Mouse (Mus musculus) left cerebral cortex, adult 2 months (tissue): Measurements from ENCODE around the gene Ciao2b. TPM values are rescaled to one million over a fixed set of nuclear protein-coding genes. Genes with fewer than 3 reads are reported as not detected.

Source experiments
- DNase-seq, 2 experiments: peaks; one replicate each; pipeline ENCODE4 v3.0.0; 2021 to 2022; ENCODE audit warnings: low spot score in 2 of 2, mixed read lengths in 1 of 2; ENCODE audit errors: extremely low spot score in 1 of 2
- H3K27ac ChIP-seq: fragments of 200-600 bp; 2 replicates; pipeline ENCODE4 v1.8.1; 2022
- H3K4me3 ChIP-seq: fragments of 200-600 bp; 2 replicates; pipeline ENCODE4 v1.8.1; 2022
- CTCF ChIP-seq: fragments of 200-600 bp; IDR thresholded peaks from 2 replicates; pipeline ENCODE4 v1.8.1; 2022; ENCODE audit warnings: antibody characterized with exemption, mild to moderate bottlenecking, moderate library complexity
- intact Hi-C: fragments of 180-260 bp; cut with DNase I; formaldehyde crosslinking; loops from one replicate; pipeline ENCODE4 v1.15.1; 2025
- total RNA-seq, 2 experiments: library from RNA; stranded (reverse); gene quantifications; 2 replicates each; pipeline ENCODE4 v1.2.3; 2021

Gene Ciao2b
- total RNA-seq, 2 experiments from 2014 or later = 30.2 to 34.3 TPM

GRCm38 (mm10) chr8:104610185-104610766 is 31.5 kb downstream of the Ciao2b start:
- Histone ChIP-seq H3K27ac (no peak overlapping the region), H3K4me3 (no peak overlapping the region)
- intact Hi-C loops = no loop called here
- no peak for DNase-seq
- no peak for TF ChIP-seq CTCF

- H3K27ac ChIP-seq = no peak overlapping the region
- no peak overlapping the region for H3K4me3 ChIP-seq
- intact Hi-C loops = no loop called here
- no peak for DNase-seq
- no peak for TF ChIP-seq CTCF
Observed at GRCm38 (mm10) chr8:104609222-104609621, 32.5 kb downstream of the Ciao2b start.

DNA sequence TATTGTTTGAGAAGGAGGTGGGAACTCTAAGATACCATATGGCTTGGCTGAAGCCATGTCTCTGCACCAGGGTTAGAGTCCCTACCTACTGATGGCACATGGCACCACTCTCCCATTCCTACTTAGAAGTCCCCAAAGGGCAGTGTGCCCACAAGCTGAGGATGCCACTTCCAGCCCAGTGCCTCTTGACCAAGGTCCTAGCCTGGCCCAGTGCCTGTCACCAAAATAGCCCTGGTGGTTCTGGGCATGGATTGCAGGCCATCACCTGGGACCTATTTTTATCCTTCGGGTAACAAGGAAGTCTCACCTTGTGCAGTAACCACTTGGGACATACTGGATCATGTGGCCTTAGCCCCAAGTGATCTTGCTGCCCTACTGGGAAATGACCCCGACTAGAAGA is 33.8 kb downstream of the Ciao2b start:
- H3K4me3 ChIP-seq = no peak overlapping the region
- intact Hi-C loops = no loop called here
- no peak for TF ChIP-seq CTCF
- H3K27ac ChIP-seq = no peak overlapping the region
- no peak for DNase-seq

- Histone ChIP-seq H3K27ac (no peak overlapping the region), H3K4me3 (no peak overlapping the region)
- no peak for TF ChIP-seq CTCF
- no peak for DNase-seq
- intact Hi-C loops = no loop called here
Observed at GRCm38 (mm10) chr8:104606329-104606728, 35.4 kb downstream of the Ciao2b start.

GRCm38 (mm10) chr8:104603245-104603593 is 38.5 kb downstream of the Ciao2b start:
- Histone ChIP-seq H3K4me3 (no peak overlapping the region), H3K27ac (no peak overlapping the region)
- DNase-seq = no peak
- no peak for TF ChIP-seq CTCF
- intact Hi-C loops = loop anchor here (2.0 kb wide), 1 partner anchor 52 kb away; no protein-coding TSS in a partner anchor

DNA sequence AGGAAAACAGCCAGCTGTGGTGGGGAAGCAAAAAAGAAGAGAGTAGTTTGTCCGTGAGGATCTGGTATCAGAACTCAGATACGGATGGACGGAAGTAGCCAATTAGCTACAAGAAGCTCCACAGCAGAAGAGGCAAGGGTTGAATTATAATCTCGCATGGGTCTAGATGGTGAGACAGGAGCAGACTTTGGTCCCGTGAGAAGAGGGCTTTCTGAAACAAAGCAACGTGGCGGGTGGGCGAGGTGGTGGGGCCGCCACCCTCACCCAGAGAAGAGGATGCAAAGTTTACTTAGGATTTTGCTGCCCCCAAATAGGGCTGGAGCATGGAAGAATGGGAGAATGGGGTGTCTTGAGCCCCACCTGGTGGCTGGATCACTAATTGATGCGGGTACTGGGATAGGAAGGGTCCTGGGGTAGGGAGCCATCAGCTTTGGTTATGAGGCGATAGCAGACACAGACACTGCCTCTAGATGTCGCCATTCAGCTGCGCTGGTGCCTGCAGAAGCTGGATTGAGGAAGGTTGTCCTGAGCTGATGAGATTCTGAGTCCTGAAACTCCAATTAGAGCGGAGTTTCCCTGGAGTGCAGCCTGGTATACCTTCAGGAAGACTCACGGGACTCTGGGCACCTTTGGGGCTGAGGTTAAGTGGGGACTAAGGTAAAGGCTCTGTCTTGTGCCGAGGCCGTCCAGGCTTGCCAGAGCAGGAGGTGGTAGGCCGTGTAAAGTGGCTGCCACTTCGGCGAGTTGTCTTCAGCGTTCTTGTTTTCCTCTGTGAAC is 39.1 kb downstream of the Ciao2b start:
- H3K4me3 ChIP-seq = no peak overlapping the region
- no peak overlapping the region for H3K27ac ChIP-seq
- intact Hi-C loops = loop anchor here (2.0 kb wide), 1 partner anchor 52 kb away; no protein-coding TSS in a partner anchor
- peak; percentile 96 for TF ChIP-seq CTCF
- peak; percentile 81 to 83 for DNase-seq

GRCm38 (mm10) chr8:104601941-104602371 is 39.8 kb downstream of the Ciao2b start:
- intact Hi-C loops = loop anchor here (2.0 kb wide), 1 partner anchor 53 kb away; no protein-coding TSS in a partner anchor
- TF ChIP-seq CTCF = no peak
- no peak for DNase-seq
- Histone ChIP-seq H3K27ac (no peak overlapping the region), H3K4me3 (no peak overlapping the region)

DNA sequence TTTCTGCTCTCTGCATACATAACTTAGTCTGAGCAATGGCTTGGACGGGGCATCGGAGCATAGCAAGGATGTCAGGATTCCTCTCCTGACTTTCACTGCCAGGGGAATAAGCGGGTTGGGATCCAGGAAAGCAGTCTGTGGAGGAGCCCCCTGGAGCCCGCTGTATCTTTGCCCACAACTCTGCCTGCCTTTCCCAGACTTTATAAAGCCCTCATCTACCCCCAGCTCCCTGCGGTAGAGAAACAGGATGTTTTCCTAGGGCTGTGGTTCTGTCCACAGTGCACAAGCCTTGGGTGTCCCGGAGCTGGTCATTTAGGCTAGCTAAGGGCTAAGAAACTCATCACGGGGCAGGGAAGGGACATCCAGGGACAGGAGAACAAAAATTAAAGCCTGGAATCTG is 40.4 kb downstream of the Ciao2b start:
- H3K4me3 ChIP-seq = no peak overlapping the region
- DNase-seq = no peak
- intact Hi-C loops = no loop called here
- no peak overlapping the region for H3K27ac ChIP-seq
- no peak for TF ChIP-seq CTCF

DNA sequence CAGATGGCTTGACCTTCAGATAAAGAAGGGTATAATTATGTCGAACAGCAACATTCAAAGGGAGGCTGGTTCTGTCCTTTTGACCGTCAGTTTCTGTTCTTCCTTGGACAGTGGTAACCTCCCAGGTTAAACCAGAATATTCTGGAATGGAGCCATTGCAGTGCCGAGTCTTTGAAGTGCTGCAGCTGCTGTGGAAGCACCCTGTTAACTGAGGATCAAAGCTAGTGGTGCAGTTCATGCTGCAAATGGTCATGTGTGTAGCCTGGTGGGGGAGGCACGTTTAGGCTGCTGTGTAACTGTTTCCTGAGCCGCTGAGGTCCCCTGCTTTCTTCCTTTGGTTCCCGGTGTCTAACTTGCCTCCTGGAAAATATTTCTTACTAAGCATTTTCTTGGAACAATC is 43.3 kb downstream of the Ciao2b start:
- no peak for TF ChIP-seq CTCF
- H3K4me3 ChIP-seq = no peak overlapping the region
- intact Hi-C loops = no loop called here
- no peak for DNase-seq
- H3K27ac ChIP-seq = no peak overlapping the region

DNA sequence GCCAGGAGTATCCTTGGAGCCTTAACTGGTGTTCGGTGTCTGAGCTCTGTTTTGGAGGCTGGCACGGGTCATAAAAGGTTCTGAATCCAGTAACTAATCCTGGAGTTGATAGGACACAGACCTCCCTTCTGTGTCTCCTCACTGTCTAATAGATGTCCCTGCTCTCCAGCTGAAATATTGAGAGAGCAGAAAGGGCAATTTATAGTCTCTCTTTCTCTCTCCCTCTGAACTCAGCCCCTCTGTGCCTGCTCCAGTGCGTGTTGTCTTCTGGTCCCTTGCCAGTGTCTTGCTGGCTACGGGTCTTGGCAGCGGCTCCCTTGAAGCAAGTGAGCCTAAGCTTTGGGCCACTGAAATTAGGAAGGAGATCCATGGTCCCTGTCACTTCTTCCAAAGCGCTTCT is 44.1 kb downstream of the Ciao2b start:
- no peak overlapping the region; the same call in 1 of the 2 replicates for H3K27ac ChIP-seq

GRCm38 (mm10) chr8:104595773-104596536 is 45.8 kb downstream of the Ciao2b start:
- no peak for TF ChIP-seq CTCF
- no peak for DNase-seq
- H3K27ac ChIP-seq = no peak overlapping the region
- intact Hi-C loops = no loop called here
- H3K4me3 ChIP-seq = no peak overlapping the region

More for the DNA sequence above, 44.1 kb downstream of the Ciao2b start:
- no peak for TF ChIP-seq CTCF
- no peak overlapping the region for H3K4me3 ChIP-seq
- intact Hi-C loops = no loop called here
- no peak for DNase-seq

GRCm38 (mm10) chr8:104594611-104595362 is 47.0 kb downstream of the Ciao2b start:
- DNase-seq = no peak
- intact Hi-C loops = no loop called here
- no peak for TF ChIP-seq CTCF
- Histone ChIP-seq H3K4me3 (no peak overlapping the region), H3K27ac (no peak overlapping the region)
